Mouse (Mus musculus) kidney, embryonic 16.5 days (tissue): ENCODE results near the gene Slbp. TPM values are rescaled to one million over a fixed set of nuclear protein-coding genes. Genes with fewer than 3 reads are reported as not detected.

Experiments
- ATAC-seq: fragments of 200-750 bp; cut with Nextera tagmentation; 2 replicates; pipeline ENCODE4 v1.8.0; 2017; ENCODE audit warnings: moderate TSS enrichment; ENCODE audit not compliant: low FRiP score, low TSS enrichment
- H3K27ac ChIP-seq: fragments of 300-500 bp; sonication (generic); 2 replicates; pipeline ENCODE4 v1.5.1; 2014; ENCODE audit warnings: low read length
- H3K27me3 ChIP-seq: fragments of 300-500 bp; sonication (generic); 2 replicates; pipeline ENCODE4 v1.6.1; 2014; ENCODE audit warnings: low read length, control low read depth, mixed read lengths; ENCODE audit not compliant: insufficient read depth
- H3K36me3 ChIP-seq: fragments of 300-500 bp; sonication (generic); 2 replicates; pipeline ENCODE4 v1.6.1; 2014; ENCODE audit warnings: low read length, control low read depth, mixed read lengths; ENCODE audit not compliant: insufficient read depth
- H3K4me1 ChIP-seq: fragments of 300-500 bp; sonication (generic); 2 replicates; pipeline ENCODE4 v1.6.1; 2014; ENCODE audit warnings: low read length, control low read depth, mixed read lengths; ENCODE audit not compliant: insufficient read depth
- H3K4me2 ChIP-seq: fragments of 300-500 bp; sonication (generic); replicated peaks from 2 replicates; pipeline ENCODE4 v1.6.1; 2014; ENCODE audit warnings: low read depth, low read length
- H3K4me3 ChIP-seq: fragments of 300-500 bp; sonication (generic); 2 replicates; pipeline ENCODE4 v1.5.1; 2014; ENCODE audit warnings: mild to moderate bottlenecking, low read length
- H3K9ac ChIP-seq: fragments of 300-500 bp; sonication (generic); replicated peaks from 2 replicates; pipeline ENCODE4 v1.6.1; 2014; ENCODE audit warnings: low read length
- H3K9me3 ChIP-seq: fragments of 300-500 bp; sonication (generic); 2 replicates; pipeline ENCODE4 v1.6.1; 2016; ENCODE audit warnings: low read length, control low read depth
- WGBS: fragments of 180-500 bp; shearing (Covaris S2); extraction: QIAGEN DNeasy Blood & Tissue Kit; methylation state at CpG from one replicate; pipeline ENCODE4 v1.1.7; 2014; 5-methylcytosine and 5-hydroxymethylcytosine counted together
- polyA plus RNA-seq: library from polyadenylated mRNA; unstranded; fragments of >200 nt; fragmentation: Nextera tagmentation; extraction: Ambion mirVana; gene quantifications from 2 replicates; pipeline ENCODE4 v1.2.1, GENCODE M21; 2015

Gene Slbp
- 227 and 228 TPM in 2 replicates for polyA plus RNA-seq

DNA sequence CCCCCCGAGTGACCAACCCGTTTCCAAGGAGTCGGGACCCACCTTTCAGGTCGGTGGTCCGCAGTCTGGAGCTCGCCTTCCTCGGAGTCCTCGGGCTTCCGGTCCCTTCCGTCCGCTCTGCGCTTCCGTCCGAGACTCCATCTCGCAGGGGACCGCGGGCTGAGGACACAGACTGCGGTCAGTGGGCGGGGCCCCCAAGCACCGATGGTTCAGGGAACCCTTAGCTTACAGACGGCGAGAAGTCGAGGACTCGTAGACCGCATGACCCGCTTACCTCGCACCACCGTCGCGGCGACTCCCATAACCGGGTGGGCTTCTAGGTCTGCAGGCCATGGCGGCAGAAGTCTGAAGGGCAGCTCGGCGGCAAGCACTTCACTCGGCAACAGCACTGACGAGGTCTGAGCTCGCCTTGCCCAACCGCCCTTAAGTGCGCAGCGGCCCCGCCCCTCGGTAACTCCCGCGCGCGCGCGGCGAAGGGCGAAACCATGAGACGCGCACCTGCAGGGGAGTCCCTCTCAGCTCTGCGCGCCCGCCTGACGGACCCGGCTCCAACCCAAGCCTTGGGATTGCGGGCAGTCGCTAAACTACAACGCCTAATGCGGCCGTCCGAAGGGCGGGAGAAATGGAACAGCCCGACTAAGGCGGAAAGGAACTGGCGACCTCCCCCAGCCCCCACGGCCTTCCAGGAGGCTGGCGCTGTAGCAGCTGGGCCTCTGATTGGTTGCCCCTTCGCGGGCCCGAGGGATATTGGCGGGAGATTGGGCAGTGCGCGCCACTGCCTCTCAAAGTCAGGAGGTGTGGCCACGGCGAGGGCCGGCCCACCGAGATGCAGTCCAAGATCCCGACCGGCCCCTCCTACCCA lies at the start of gene Slbp:
TSS of gene Slbp (minus strand) at position 654 of the 862 bp plus-strand sequence.
- under 1% methylated on average over 82 of the region's 82 CpGs for WGBS
- H3K9me3 ChIP-seq = no peaks in the 10 kb centered on the region
- peaks cover 43% of the 10 kb centered on the region for H3K4me1 ChIP-seq
- ATAC-seq = peak; percentile 97
- H3K4me2 ChIP-seq = peak within 1 kb of the TSS; percentile 86
- peak within 1 kb of the TSS; percentile 82 for H3K4me3 ChIP-seq
- peak within 1 kb of the TSS; percentile 85 for H3K9ac ChIP-seq
- peak within 1 kb of the TSS; percentile 96 for H3K27ac ChIP-seq
- H3K27me3 ChIP-seq = no peaks in the 10 kb centered on the region
- H3K36me3 ChIP-seq = peaks cover 36% of the 10 kb centered on the region

DNA sequence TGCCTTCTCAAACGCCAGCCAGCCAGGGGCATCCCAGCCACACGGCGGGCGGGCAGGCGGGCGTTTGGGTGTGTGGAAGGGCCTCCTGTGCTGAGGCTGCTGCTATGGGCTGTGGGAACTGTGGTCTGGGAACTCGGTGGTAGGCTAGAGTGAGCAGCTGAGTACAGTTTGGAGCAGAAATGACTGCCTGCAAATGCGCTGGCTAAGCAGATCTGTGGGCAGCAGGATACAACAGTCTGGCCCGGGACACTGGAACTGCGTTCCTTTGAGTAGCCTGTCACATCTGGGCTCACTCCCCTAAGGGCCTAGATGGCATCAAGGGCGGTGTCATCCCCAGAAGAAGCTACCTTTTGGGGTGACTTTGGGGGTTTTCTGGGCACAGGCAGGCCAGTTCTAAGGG lies 49.5 kb upstream of the Slbp start:
- H3K27ac ChIP-seq = no peak overlapping the region
- H3K4me3 ChIP-seq = no peak overlapping the region
- H3K9ac ChIP-seq = no peak overlapping the region
- peaks cover 6% of the 10 kb centered on the region; the same call in 1 of the 2 replicates for H3K27me3 ChIP-seq
- H3K36me3 ChIP-seq = no peaks in the 10 kb centered on the region
- H3K4me1 ChIP-seq = peaks cover 38% of the 10 kb centered on the region
- no peak for ATAC-seq
- H3K9me3 ChIP-seq = no peaks in the 10 kb centered on the region
- 80% methylated on average over 11 of the region's 11 CpGs for WGBS
- H3K4me2 ChIP-seq = no peak overlapping the region

DNA sequence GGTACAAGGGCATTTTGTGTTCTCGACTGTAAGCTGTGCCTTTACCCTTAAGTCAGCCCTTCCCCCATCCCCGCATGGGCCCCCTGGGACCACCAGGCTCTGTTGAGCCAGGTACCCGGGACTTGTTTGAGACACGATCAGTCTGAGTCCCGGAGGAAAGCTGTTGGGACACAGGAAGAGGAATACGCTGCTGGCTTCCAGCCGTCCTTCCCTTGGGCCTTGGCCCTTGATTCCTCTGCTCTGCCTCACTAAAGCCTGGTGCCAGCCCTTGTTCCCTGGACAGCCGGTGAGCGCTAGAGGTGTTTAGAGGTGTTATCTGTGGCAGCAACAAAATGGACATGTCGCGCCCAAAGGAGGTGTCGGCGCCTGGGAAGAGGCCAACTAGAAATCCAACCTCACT lies 47.6 kb upstream of the Slbp start:
- Histone ChIP-seq H3K9me3 (no peaks in the 10 kb centered on the region), H3K4me3 (no peak overlapping the region), H3K27me3 (peaks cover 6% of the 10 kb centered on the region; the same call in 1 of the 2 replicates), H3K4me1 (peaks cover 32% of the 10 kb centered on the region), H3K36me3 (no peaks in the 10 kb centered on the region), H3K27ac (no peak overlapping the region), H3K4me2 (no peak overlapping the region), H3K9ac (no peak overlapping the region)
- no peak for ATAC-seq
- 38% methylated on average over 13 of the region's 13 CpGs for WGBS

DNA sequence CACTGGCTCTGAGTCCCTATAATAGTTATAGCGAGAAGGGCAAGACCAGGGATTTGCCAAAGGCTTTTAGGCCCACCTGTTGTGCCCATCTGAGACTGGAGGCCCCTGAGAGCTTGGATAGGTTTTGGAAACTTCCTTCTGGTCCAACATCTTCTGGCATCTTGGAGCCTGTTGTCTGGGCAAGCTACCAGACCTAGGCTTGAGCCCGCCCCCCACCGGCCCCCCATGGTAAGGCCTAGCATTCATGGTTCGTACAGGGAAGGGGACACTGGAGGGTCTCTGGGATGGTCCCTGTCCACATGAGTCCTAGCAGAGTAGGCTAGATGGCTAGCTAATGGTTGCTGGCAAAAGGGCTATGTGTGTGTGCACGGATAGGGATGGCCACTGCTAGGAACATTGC lies 46.3 kb upstream of the Slbp start:
- Histone ChIP-seq H3K4me2 (no peak overlapping the region), H3K4me1 (peaks cover 39% of the 10 kb centered on the region), H3K4me3 (no peak overlapping the region), H3K9ac (no peak overlapping the region), H3K27me3 (peaks cover 6% of the 10 kb centered on the region; the same call in 1 of the 2 replicates), H3K27ac (no peak overlapping the region), H3K36me3 (no peaks in the 10 kb centered on the region), H3K9me3 (no peaks in the 10 kb centered on the region)
- 93% methylated on average over 5 of the region's 5 CpGs for WGBS
- no peak for ATAC-seq

DNA sequence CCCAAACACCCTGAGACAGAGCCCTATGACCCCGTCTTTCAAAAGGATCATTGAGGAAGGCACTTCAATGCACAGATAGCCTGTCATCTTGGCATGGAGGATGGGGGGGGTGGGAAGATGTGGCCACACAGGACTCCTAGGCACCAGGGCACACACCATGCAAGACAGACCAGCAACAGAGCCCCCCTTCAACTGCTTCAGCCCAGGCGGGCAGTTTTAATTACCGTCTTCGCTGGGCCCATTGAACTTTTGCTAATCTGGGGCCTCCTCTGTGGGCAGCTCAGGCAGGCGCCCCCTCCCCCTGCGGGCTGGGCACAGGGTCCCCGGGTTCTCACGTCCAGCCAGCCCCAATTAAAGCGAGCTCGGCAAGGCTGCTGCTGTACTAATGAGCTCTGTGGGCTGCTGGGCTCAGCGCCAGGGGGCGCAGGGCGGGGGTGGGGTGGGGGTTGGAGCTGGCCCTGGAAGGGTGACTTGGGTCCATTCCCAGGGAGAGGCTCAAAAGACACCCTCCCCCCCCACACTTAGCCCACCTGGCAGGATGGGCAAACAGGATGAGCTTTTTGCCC lies 45.7 kb upstream of the Slbp start:
- Histone ChIP-seq H3K4me2 (no peak overlapping the region), H3K4me3 (no peak overlapping the region), H3K4me1 (peaks cover 39% of the 10 kb centered on the region), H3K36me3 (no peaks in the 10 kb centered on the region), H3K9ac (no peak overlapping the region), H3K9me3 (no peaks in the 10 kb centered on the region), H3K27me3 (peaks cover 6% of the 10 kb centered on the region; the same call in 1 of the 2 replicates), H3K27ac (no peak overlapping the region)
- no peak for ATAC-seq
- WGBS = 29% methylated on average over 12 of the region's 13 CpGs

DNA sequence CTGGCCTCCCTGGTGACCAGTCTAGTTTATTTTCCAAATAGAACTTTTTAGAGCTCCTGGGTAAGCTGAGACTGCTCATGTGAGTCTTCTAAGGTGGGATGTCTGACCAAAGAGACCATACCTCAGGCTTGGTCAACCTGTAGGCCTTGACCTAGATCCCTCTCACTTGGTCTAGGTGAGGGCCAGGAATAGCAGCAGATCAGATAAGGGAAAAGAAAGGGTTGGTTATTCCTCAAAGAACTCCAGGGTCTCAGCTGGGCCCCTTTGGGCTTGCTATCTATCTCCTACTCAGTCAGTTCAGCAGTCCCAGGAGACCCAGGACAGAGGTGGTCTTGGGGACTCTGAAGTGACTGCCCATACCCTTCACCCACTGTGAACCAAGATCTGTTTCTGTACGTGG lies 45.2 kb upstream of the Slbp start:
- H3K9ac ChIP-seq = no peak overlapping the region
- 73% methylated on average over 1 of the region's 1 CpGs for WGBS
- no peak overlapping the region for H3K27ac ChIP-seq
- H3K4me3 ChIP-seq = no peak overlapping the region
- H3K27me3 ChIP-seq = peaks cover 6% of the 10 kb centered on the region; the same call in 1 of the 2 replicates
- H3K4me1 ChIP-seq = peaks cover 44% of the 10 kb centered on the region
- H3K4me2 ChIP-seq = no peak overlapping the region
- ATAC-seq = no peak
- H3K36me3 ChIP-seq = no peaks in the 10 kb centered on the region
- no peaks in the 10 kb centered on the region for H3K9me3 ChIP-seq

DNA sequence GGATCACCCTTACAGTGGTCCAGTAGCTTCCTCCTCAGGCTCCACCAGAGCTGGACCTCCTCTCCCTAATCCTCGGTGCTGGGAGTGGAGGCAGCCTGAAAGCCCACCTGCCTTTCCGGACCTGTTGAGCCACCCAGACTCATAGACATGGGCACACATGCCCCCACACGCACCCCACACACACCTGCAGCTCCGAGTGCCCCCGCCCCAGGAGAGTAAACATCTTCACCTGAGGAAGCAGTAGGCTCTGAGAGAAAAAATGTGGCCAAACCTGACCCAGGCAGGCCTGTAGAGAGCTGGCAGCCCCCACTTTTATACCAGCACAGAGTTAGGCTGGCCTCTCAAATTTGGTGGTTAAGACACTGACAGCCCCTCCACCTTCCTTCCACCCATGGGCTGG lies 44.1 kb upstream of the Slbp start:
- Histone ChIP-seq H3K4me2 (no peak overlapping the region), H3K27ac (no peak overlapping the region)

DNA sequence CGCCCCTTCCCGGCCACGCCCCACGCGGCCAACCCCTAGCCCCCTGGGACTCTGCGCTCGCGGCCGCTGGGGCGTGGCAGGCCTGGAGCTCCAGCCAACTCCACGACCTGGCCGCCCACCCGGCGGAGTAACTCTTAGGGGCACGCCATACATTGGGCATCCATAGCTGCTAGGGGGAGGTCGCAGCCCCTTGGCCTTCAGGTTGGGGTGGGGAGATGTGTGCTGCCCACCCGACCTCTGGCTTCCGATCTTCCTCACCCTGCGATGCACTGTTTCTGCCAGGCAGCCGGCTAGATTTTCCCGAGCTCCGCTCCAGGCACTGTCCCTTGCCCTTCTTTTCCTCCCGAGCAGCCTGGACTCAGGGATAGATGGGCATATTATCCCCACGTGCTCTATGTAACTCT lies 43.3 kb upstream of the Slbp start:
- Histone ChIP-seq H3K9ac (peak overlapping the region; percentile 72), H3K4me3 (peak overlapping the region; percentile 43), H3K27me3 (peaks cover 6% of the 10 kb centered on the region; the same call in 1 of the 2 replicates), H3K9me3 (no peaks in the 10 kb centered on the region), H3K27ac (peak overlapping the region; percentile 23; the same call in 1 of the 2 replicates), H3K4me1 (peaks cover 51% of the 10 kb centered on the region), H3K4me2 (peak overlapping the region; percentile 93), H3K36me3 (no peaks in the 10 kb centered on the region)
- ATAC-seq = peak; percentile 26; the same call in 1 of the 2 replicates
- WGBS = 6% methylated on average over 24 of the region's 24 CpGs

More for the DNA sequence above, 44.1 kb upstream of the Slbp start:
- H3K27me3 ChIP-seq = peaks cover 6% of the 10 kb centered on the region; the same call in 1 of the 2 replicates
- no peak overlapping the region for H3K4me3 ChIP-seq
- no peaks in the 10 kb centered on the region for H3K9me3 ChIP-seq
- WGBS = 69% methylated on average over 5 of the region's 5 CpGs
- no peaks in the 10 kb centered on the region for H3K36me3 ChIP-seq
- no peak overlapping the region for H3K9ac ChIP-seq
- H3K4me1 ChIP-seq = peaks cover 51% of the 10 kb centered on the region
- ATAC-seq = no peak

DNA sequence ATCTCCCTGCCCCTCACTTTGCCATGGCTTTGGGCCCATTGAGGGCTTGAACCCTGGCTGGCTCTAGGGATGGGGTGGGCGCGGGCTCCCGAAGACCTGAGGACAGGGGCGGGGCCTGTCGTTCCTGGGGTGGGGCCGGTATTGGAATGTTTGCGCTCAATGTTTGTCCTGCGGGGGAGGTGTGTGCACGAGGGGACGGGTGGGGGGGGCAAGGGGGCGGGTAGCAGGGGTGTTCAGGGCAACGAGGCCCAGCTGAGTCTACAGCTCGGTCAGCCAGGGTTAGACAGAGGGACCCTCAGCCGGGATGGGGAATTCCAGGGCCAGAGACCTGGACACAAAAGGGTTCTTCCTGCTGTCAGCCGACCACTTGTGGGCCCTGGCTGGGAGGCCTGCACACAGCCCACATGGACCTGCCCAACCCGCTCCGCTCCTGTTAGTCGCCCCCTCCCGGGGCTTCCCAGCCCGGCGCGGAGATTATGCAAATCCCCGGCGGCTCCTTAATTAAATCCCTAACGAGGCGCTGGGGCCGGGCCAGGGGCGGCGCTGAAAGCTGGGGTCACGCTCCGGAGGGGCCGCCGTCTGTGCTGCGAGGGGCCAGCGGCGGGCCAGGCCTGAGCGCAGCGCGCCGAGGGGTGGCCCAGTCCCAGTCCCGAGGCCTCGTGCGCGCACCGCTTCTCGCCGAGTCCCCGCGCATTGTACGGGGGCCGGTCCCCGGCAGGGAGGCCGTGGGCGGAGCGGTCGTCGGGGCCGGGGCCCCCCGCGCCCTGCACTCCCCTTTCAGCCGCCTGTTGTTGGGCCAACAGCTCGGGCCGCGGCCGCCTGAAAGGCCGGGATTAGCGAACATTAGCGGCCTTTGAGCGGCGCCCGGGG lies 42.7 kb upstream of the Slbp start:
- Histone ChIP-seq H3K36me3 (no peaks in the 10 kb centered on the region), H3K4me3 (peak overlapping the region; percentile 43), H3K4me2 (peak overlapping the region; percentile 93), H3K4me1 (peaks cover 49% of the 10 kb centered on the region), H3K27ac (peak overlapping the region; percentile 25; the same call in 1 of the 2 replicates), H3K27me3 (peaks cover 6% of the 10 kb centered on the region; the same call in 1 of the 2 replicates), H3K9me3 (no peaks in the 10 kb centered on the region), H3K9ac (peak overlapping the region; percentile 72)
- WGBS = 3% methylated on average over 65 of the region's 71 CpGs
- peak; percentile 68 for ATAC-seq
